Mouse (Mus musculus) testis, postnatal 14 days (tissue): ENCODE results near the gene Dgkb.

Experiments
- DNase-seq: peaks from one replicate; pipeline ENCODE4 v3.0.0; 2021; ENCODE audit warnings: low spot score

The Dgkb gene

DNA sequence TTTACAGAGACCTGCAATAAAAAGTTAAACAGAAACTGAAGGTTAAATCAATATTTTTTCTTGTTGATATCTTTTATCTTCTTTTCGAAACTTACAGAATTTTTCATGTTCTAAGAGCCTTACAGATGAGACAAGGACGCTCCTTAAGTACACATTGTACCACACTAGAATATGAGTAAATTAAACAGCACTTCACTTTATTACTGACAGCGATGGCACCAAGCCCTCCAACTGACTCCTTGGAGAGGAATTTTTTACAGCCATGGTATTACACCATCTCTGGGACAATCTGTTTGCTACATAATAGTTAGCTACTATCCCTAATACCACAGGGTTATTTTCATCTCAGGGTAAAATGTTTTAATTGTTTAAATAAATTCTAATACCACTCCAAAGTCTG lies 556.6 kb downstream of the Dgkb start:
- DNase-seq, result no peak

DNA sequence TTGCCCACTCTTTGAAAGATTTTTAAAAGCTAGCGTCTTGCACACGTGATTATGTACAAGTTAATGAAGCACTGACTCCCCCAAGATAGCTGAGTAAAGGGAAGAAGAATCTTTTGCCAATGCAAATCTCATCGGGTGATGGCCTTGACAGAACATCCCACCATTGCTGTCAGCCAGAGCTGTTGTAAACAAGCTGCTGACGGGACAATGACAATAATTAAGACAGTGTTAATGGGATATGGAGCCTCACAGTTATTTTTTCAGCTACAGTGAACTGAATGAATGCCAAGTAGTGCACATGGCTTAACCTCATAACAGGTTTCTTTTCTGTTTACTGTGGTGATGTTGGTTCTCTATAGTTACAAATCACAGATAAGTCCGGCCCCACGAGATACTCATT lies 568.4 kb downstream of the Dgkb start:
- DNase-seq, result no peak

DNA sequence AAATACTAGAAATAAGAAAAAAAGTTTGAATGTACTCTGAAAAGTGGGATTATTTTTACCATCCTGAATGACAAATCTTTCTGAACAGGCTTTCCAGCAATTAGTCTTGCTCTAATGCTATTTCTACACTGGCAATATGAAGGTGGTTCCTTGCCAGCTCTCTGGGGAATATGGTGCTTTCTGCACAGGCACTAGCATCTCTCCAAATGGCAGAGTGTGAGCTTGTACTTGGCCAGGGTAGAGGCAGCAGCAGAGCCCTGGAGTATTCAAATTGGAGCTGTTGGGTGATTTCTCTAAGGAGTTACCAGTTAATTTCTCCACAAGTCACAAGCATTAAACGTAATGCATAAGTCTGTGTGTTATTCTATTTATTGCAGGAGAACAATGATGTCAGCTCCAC lies 569.5 kb downstream of the Dgkb start:
- DNase-seq, result no peak

DNA sequence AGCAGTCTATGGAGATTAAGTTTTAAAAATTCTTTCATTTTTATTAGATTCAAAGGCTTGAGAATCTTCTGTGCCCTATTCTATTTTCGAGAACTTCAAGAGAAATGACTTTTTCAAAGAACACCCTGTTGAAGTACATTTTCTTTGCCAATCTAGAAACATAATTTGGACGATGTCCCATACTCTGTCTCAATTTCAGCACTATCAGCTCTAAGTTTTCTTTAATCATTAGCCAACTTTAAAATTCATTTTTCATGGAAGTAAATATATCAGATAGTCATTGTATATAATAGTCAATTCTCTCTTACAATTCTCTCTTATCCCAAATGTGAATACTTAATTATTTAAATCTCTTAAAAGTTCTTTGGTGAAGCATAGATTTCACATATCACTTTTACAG lies 570.1 kb downstream of the Dgkb start:
- DNase-seq, result no peak

DNA sequence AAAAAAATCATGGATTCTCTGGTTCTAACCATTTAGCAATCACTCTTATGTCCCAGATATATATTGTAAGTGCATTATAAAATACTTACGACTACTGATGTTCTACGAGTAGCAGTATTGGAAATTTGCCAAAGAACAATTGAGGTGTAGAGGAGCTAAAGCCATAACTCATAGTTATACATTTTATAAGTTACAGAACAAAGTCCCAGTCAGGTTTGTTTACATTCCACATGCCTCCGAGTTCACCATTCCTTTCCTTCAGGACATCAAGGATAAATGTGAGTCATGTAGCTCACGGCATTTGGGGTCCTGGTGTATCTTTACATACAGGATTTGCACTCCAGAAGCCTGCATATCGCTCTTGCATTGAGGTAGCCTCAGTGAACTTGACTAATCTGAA lies 570.7 kb downstream of the Dgkb start:
- no peak for DNase-seq

DNA sequence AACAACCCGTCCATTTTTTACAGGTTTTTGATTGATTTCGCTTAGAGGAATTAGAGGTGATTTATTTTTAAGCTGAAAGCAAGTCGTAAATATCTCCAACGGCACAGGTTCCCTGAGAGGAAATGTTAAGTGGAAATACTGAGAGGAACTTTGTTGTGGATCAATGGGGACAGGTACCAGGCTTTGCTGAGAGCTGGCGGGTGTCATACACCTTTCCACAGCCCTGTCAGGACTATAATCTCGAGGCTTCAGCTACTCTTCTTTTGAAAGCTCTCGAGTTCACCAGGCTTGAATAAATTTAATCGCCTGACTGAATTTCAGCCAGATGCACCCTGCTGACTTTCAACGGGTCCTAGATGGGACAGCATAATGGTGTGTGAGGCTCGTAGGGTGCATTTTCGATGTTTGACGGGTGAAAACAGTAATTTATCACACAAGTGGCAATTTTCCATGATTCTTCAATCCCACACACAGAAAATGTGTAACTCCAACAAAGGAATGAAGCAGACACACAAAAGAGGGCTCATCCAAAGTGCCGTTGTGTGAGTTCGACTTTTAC lies 580.3 kb downstream of the Dgkb start:
- no peak for DNase-seq

DNA sequence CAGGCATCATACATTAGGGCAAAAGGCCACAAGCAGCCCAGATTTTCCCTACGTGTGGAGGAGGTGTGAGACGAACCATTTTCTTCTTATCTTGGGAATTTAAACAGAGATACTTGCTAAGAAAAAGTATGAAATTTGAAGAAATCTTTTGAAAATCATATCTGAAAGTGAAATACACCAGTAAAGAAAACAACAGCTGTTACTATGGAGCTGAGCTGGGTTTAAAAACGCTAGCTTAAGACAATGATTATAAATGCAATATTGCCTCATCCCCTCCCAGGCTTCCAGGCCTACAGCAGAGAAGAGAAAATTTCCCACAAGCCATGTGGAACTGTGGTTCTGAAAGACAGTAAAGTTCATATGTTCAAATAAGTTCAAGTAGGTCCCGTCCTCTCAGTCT lies 582.6 kb downstream of the Dgkb start:
- DNase-seq, result no peak

DNA sequence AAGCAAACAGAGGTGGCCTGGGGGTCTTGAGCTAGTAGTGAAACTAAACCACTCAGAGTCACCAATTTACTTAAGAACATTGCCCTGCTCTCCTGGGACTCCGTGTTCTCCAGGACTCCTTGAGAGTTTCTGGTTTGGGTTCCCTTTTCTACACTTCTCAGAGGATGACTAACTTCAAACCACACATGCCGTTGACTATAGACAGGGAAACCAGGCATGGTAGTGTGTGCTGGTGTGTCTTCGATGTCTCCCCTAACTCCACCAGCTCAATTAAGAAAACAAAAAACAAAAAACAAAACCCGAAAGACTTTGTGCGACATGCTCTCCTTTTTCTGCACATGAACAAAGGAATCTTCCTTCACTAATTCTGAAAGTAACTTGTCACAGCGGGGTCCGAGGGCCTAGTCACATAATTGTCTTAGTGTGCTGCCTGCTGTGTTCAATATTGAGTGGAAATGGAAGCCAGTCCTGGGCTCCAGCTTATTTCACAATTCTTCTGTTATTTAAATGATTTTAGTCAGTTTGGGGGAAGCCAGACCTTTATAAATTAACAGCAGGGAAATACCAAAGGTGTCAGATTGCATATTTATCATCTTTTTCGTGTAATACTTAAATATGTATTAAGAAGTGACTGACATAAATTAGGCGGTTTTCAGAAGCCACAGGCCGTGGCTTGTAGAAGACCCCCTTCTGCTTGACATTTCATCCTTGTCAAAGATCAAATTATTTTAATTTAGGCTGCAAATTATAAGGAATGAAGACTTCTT lies 618.0 kb downstream of the Dgkb start:
- DNase-seq, result no peak

DNA sequence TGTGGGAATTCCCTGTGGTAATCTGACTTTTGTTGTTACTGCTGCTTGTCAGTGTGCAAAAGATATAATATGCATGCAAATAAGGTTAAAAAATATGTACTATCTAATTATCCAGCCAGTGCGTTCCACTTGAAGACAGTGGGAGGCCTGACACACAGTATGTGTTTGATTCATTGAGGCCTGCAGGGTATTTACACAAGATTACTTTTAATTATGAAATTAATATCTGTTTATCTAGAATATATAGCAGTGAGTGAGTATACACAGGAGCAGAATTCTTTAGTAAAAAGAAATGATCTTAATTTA lies 618.6 kb downstream of the Dgkb start:
- DNase-seq, result no peak

DNA sequence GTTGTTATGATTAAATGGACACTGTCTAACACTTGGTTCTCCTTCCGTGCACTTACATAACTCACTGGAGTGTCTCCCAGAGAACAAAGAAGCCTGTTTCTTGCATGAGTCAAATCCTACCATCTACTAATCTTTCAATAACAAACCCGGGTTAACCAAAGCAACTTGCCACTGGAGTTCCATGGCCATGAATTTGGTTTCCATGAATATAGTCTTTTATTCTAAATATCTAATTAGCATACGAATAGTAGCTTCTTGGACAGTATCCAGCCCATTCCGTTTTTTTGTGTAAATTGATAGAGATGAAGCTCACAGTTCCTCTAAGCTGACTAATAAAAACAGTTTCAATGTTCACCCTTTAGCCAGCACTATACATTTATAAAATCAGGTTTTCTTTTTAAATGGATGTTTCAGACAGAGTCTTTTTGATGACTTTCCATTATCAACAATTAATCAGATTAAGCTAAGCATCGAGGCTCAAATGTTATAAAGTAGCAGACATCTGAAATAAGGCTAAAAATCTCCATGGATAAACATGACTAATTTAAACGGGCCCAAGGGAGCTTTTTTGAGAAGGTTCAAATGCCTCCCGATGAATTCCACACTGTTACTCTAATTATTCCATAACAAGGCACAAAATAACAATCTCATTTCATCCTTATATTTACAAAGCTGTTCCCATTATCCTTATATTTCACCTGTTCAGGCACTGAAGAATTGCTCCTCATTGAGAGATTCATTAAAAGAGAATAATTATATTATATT lies 633.0 kb downstream of the Dgkb start:
- no peak for DNase-seq

DNA sequence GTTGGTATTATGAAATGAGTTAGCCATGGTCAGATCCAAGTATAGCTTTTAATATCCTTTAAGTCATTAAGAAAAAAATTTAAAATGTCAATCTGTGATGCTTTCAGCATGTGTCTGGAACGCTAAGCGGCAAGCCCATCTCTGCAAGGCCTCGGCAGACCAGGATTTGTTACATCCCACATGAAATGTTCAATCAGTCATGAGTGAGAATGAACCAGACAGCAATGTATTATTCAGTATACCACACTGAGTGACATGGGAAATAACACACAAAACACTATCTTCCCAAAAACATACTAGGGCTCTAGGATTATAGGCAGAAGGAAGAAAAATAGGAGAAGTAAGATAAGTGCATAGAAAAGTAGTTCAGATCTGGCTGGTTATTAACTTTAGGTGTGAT lies 634.2 kb downstream of the Dgkb start:
- no peak for DNase-seq

DNA sequence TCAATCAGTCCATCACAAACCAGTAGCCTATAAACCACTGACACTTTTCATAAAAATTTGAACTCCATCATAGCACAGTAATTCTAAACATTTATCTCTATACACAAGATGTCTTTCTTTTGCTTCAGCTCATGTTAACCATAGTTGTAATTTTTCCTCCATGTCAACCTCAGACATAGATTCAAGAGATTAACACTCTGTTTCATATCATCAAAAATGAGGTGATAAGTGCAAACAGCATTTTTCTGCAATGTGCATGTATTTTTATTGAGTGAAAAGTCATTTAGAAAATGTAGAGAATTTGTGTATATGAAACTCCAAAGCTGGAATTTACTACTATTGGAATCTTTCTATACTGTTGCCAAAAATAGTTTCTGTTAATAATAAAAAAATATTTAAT lies 650.7 kb downstream of the Dgkb start:
- DNase-seq, result no peak

DNA sequence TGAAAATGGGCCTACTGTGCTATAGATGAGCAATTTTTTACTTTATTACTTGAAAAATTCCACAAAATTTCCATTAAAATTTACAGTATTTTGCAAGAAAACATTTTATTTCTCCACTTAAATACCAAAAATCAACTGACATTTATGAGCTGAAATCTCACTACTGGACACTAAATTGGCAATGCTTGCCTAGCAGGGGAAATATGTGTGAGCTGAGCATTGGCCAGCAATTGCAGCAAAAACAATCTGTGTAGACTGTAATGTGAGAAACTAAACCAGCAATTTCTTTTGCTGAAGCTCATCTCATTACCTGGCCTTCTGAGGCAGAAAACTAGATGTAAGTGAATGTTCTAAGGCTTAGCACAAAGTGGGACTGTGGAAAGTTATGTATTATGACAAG lies 651.1 kb downstream of the Dgkb start:
- DNase-seq, result no peak

DNA sequence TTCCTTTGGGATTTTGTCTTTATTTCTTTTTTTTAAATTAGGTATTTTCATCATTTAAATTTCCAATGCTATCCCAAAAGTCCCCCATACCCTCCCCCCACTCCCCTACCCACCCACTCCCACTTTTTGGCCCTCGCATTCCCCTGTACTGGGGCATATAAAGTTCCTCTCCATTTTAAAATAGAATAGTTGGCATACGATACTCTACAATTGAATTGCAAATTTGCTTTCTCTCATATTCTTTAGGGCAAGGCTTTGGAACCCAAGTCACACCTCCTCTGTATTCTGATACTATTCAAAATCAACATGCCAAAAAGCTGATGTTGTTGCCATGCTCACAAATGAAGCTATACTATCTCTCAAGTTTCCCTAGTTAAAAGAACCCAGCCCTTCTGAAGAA lies 679.7 kb downstream of the Dgkb start:
- DNase-seq, result no peak

DNA sequence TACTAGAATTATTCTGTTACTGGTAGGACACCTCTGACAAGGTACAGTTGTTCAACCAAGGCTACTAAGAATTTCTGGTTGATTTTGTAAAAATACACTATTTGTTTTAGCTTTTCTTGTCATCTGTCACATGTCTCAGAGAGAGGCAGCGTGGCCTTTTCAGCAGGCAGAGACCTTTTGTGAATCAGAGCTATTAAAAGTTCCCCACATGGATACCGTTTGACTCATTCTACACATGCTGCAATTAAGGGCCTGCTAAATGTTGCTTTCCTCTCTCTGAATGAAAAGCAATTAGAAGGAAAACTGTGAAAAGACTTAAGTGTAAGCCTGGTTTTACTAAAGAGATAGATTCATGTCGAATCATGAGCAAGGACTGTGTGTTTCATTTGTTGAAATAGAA lies 683.4 kb downstream of the Dgkb start:
- DNase-seq, result no peak

DNA sequence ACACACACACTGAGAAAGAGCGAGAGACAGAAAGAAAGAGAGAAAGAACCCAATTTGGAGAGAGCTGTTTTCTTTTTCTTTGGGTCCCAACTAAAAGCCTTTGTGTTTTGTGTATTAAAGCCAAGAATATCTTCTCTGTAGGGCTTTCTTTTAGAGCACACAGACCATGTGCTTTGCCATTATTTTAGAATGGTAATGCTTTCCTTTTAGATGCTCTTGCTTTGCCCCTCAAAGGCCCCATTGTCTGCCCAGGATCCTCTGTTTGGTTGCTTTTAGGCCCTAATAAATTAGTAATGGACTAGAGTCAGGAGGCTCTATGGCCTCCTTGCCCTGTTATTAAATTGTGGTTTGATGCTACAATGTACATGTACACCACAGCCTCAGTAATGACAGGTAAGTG lies 690.7 kb downstream of the Dgkb start:
- DNase-seq, result no peak

DNA sequence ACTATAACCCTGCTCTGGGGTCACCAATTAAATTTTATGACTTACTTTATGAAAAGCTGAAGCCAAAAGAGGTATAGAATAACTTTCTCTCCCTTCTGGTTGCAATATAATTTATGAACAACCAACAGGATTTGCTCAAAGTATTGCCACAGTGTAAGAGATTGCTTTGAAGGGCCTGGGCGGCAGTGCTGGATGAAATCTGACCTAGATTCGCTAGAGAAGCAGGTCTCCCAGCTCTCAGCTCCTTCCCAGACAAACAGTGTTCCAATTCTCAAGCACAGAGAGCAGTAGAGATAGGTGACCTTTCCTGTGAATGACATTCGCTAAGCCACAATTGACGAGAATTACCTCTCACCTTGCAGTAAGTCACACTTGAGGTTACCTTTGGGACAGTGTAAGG lies 727.9 kb downstream of the Dgkb start:
- DNase-seq, result no peak

DNA sequence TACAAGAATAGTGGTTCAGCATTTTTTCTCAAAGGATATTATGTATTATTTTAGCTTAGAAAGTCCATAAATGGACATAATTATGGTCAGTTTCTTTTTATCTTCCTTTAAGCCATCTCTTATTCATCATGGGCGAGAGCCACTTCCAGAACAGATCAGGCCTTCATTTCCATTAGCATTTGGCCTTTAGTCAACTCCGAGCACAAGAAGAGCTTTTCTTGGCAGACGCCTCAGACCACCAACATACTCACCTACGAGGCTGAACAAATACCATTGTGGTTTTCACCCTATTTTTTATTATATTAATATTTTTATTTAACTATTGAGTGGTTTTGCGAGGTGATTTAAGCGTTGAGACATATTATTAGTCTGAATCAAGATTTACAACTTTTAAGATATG lies 759.6 kb downstream of the Dgkb start:
- no peak for DNase-seq

DNA sequence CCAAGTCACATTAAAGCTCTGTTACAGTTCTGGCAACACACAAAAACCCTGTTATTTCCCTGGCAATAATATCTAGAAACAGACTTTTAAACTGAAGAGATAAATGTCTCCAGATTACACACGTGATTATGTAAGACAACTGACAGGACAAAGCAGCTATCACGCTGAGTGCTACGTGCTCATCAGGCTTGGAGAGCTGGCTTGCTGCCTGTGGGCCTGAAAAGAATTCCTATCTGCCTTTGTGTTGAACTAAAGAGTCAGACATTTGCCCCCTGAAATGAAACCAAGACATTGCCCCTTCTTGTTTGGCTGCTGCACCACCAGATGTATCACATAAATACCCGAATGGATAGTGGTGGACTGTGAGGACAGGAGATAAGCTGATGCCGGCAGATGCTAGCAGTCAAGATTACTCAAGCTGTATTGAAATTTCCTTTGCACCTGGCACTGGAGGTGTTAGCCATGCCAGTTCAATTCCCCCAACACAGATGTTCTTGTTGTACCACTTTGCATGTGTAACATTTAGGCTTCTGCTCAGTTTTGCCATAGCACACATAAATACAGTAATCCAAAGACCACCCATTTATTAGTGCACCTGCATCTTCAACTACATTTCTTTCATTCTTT lies 761.8 kb downstream of the Dgkb start:
- DNase-seq, result no peak

DNA sequence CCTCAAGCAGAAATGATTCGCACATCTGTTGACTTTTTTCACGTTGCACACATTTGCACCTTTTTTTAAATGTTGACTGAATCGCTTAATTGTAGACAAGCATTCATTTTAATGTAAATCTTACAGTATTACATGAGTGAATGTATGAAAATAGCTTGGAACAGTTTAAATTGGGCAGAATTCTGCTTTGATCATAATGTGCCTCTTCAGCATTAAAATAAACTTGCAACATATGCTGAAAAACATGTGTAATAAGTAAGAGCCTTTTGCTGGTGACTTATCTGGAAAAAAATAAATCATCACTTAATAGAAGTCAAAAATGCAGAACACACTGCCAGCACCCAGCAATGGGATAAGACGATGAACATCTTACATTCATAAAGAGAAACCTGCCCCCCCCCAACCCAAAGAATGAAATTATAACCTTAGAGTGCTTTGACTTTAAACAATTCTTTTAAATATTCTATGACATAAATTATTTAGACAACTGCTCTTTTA lies 768.9 kb downstream of the Dgkb start:
- DNase-seq, result no peak

DNA sequence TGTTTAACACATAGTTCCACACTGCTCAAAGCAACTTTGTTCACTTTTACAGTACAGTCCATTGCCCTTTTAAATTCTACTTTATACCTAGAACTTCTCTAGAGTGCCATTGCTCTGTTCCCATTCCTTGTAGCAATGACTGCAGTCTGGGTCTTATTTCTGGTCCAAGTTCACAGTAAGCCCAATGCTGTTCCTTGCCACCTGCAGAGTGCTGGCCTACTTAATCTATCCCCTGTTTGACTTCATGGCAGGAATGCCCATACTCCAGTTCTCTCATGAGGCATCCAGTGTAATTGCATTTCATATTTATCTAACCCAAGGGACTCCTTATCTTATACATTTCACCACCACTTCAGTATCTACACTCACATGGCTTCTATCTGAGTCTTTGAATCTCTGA lies 772.4 kb downstream of the Dgkb start:
- no peak for DNase-seq

DNA sequence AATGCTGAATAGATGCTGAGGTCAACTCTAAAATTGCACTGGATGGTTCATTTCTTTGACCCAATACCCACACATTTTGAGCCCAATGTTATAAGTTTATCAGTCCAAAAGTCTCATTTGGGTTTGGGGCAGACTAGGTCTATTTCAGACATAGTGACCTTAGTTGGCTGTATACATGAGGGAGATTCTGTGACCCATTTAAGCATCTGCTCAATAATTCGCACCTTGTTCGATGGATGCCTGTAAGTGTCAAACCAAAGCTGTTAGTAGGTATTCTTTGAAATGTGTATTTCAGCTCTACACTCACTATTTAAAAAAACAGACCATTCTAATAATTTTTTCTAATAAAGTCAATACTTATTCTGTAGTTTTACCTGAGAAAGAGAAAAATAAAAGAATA lies 776.1 kb downstream of the Dgkb start:
- DNase-seq, result no peak

DNA sequence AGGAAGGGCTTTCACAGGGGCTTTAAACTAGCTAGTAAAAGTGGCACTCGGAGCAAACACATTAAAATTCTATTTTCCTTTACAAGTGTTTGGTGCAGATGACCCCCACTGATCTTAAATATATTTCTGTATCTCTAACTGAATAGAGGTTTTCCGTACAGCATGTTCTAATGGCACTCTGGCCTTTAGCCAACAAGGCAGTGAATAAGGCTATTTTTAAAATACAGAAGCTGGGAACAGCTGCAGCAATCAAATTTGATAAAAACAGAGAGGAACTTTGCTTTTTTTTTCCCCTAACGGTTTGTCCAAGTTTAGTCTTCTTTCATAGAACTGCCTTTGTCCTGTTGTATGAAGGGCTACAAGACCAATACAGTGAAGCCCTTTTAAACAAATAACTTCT lies 776.5 kb downstream of the Dgkb start:
- peak; percentile 46 for DNase-seq
